Mouse (Mus musculus) ES-Bruce4 (cell line): ENCODE results near the gene Gpr171.

ENCODE experiments used
- CTCF ChIP-seq: IDR thresholded peaks from one replicate; pipeline ENCODE4 v1.8.1; 2011; ENCODE audit warnings: low read depth, low read length
- EP300 ChIP-seq: IDR thresholded peaks from 2 replicates; pipeline ENCODE4 v1.6.1; 2011; ENCODE audit warnings: low read depth, low read length; ENCODE audit not compliant: insufficient read depth
- POLR2A ChIP-seq: IDR thresholded peaks from one replicate; pipeline ENCODE4 v1.8.1; 2011; ENCODE audit warnings: low read length; ENCODE audit not compliant: insufficient read depth

GRCm38 (mm10) chr3:59111944-59112343 lies 10.3 kb upstream of the Gpr171 start:
- TF ChIP-seq CTCF, result no peak
- TF ChIP-seq EP300, result no peak
- no peak for TF ChIP-seq POLR2A
